Mouse (Mus musculus) liver, adult 2 months (tissue): ENCODE data around the gene Cln3.

Experiments used
- CTCF ChIP-seq: fragments of 200-500 bp; IDR thresholded peaks from 2 replicates; pipeline ENCODE4 v1.5.1; 2011; ENCODE audit warnings: low read depth, low read length, control low read depth
- POLR2A ChIP-seq: fragments of 200-500 bp; IDR thresholded peaks from 2 replicates; pipeline ENCODE4 v1.6.1; 2011; ENCODE audit warnings: low read length, control low read depth; ENCODE audit not compliant: insufficient read depth; ENCODE audit errors: extremely low read depth

DNA sequence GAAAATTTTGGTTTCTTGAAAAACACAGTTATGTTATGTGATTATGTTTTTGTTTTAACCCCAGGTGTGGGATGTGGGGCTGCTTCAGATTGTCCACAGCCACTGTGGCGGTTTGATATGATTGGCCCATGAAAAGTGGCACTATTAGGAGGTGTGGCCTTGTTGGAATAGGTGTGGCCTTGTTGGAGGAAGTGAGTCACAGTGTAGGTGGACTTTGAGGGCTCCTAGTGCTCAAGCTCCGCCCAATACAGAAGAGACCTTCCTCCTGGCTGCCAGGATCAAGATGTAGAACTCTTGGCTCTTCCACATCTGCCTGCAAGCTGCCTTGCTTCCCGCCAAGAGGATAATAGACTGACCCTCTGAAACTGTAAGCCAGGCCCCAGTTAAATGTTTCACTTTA, 27.1 kb upstream of the Cln3 start:
- TF ChIP-seq CTCF (no peak), POLR2A (no peak)
